Mouse (Mus musculus): ENCODE measurements at regions not wholly inside any gene's neighbourhood (a gene's known extent, or its start where the extent isn't known, plus 50 kb on each side); places are given as distances from the start of the nearest gene placed in this dataset.

GRCm38 (mm10) chr14:24616306-24617125, 129.6 kb downstream of the Rps24 start:
- ATAC-seq (ENCODE audit: insufficient number of reproducible peaks, low FRiP score, low TSS enrichment, low read depth), result no peak
- Histone ChIP-seq H3K4me2 (ENCODE audit: low read depth, severe bottlenecking) (no peak overlapping the region), H3K27me3 (ENCODE audit: control insufficient read depth, insufficient read depth, low read length) (no peaks in the 10 kb centered on the region), H3K27ac (replicated peaks; ENCODE audit: low read depth, low read length) (no peak overlapping the region), H3K4me1 (ENCODE audit: control insufficient read depth, insufficient read depth, low read length) (no peaks in the 10 kb centered on the region), H3K9me3 (ENCODE audit: control insufficient read depth, low read length) (no peaks in the 10 kb centered on the region), H3K36me3 (ENCODE audit: control insufficient read depth, insufficient read depth, low read length) (no peaks in the 10 kb centered on the region), H3K4me3 (ENCODE audit: low read depth, low read length) (no peak overlapping the region), H3K9ac (ENCODE audit: low read length) (no peak overlapping the region)
- no peak for DNase-seq (ENCODE audit: low spot score)
- 77% methylated on average over 10 of the region's 10 CpGs for WGBS

- DNase-seq (ENCODE audit: low spot score) (no peak), ATAC-seq (ENCODE audit: insufficient number of reproducible peaks, low FRiP score, low TSS enrichment, low read depth) (no peak)
- H3K4me3 ChIP-seq (ENCODE audit: low read depth, low read length), result no peak overlapping the region
- 65% methylated on average over 3 of the region's 3 CpGs for WGBS
- no peaks in the 10 kb centered on the region for H3K9me3 ChIP-seq (ENCODE audit: control insufficient read depth, low read length)
- no peaks in the 10 kb centered on the region for H3K4me1 ChIP-seq (ENCODE audit: control insufficient read depth, insufficient read depth, low read length)
- no peak overlapping the region for H3K4me2 ChIP-seq (ENCODE audit: low read depth, severe bottlenecking)
- H3K27me3 ChIP-seq (ENCODE audit: control insufficient read depth, insufficient read depth, low read length), result no peaks in the 10 kb centered on the region
- H3K36me3 ChIP-seq (ENCODE audit: control insufficient read depth, insufficient read depth, low read length), result no peaks in the 10 kb centered on the region
- H3K27ac ChIP-seq (replicated peaks; ENCODE audit: low read depth, low read length), result no peak overlapping the region
- no peak overlapping the region for H3K9ac ChIP-seq (ENCODE audit: low read length)
Measured at GRCm38 (mm10) chr14:24617126-24617375, 130.1 kb downstream of the Rps24 start.

- no peaks in the 10 kb centered on the region for H3K4me1 ChIP-seq (ENCODE audit: control insufficient read depth, insufficient read depth, low read length)
- DNase-seq (ENCODE audit: low spot score) (no peak), ATAC-seq (ENCODE audit: insufficient number of reproducible peaks, low FRiP score, low TSS enrichment, low read depth) (no peak)
- no peak overlapping the region for H3K27ac ChIP-seq (replicated peaks; ENCODE audit: low read depth, low read length)
- no peaks in the 10 kb centered on the region for H3K9me3 ChIP-seq (ENCODE audit: control insufficient read depth, low read length)
- 72% methylated on average over 10 of the region's 10 CpGs for WGBS
- H3K4me2 ChIP-seq (ENCODE audit: low read depth, severe bottlenecking), result no peak overlapping the region
- no peaks in the 10 kb centered on the region for H3K36me3 ChIP-seq (ENCODE audit: control insufficient read depth, insufficient read depth, low read length)
- H3K9ac ChIP-seq (ENCODE audit: low read length), result no peak overlapping the region
- H3K4me3 ChIP-seq (ENCODE audit: low read depth, low read length), result no peak overlapping the region
- H3K27me3 ChIP-seq (ENCODE audit: control insufficient read depth, insufficient read depth, low read length), result no peaks in the 10 kb centered on the region
Measured at GRCm38 (mm10) chr14:24617393-24617861, 130.5 kb downstream of the Rps24 start.

- Histone ChIP-seq H3K4me2 (ENCODE audit: low read depth, severe bottlenecking) (no peak overlapping the region), H3K4me3 (ENCODE audit: low read depth, low read length) (no peak overlapping the region), H3K4me1 (ENCODE audit: control insufficient read depth, insufficient read depth, low read length) (no peaks in the 10 kb centered on the region), H3K27me3 (ENCODE audit: control insufficient read depth, insufficient read depth, low read length) (no peaks in the 10 kb centered on the region), H3K9me3 (ENCODE audit: control insufficient read depth, low read length) (no peaks in the 10 kb centered on the region), H3K27ac (replicated peaks; ENCODE audit: low read depth, low read length) (no peak overlapping the region), H3K36me3 (ENCODE audit: control insufficient read depth, insufficient read depth, low read length) (no peaks in the 10 kb centered on the region), H3K9ac (ENCODE audit: low read length) (no peak overlapping the region)
- no peak for DNase-seq (ENCODE audit: low spot score)
- no peak for ATAC-seq (ENCODE audit: insufficient number of reproducible peaks, low FRiP score, low TSS enrichment, low read depth)
- WGBS, result 69% methylated on average over 16 of the region's 16 CpGs
Measured at GRCm38 (mm10) chr14:24618226-24619038, 131.5 kb downstream of the Rps24 start.

- Histone ChIP-seq H3K4me3 (ENCODE audit: low read depth, low read length) (no peak overlapping the region), H3K27ac (replicated peaks; ENCODE audit: low read depth, low read length) (no peak overlapping the region), H3K27me3 (ENCODE audit: control insufficient read depth, insufficient read depth, low read length) (no peaks in the 10 kb centered on the region), H3K4me1 (ENCODE audit: control insufficient read depth, insufficient read depth, low read length) (no peaks in the 10 kb centered on the region), H3K4me2 (ENCODE audit: low read depth, severe bottlenecking) (no peak overlapping the region), H3K9me3 (ENCODE audit: control insufficient read depth, low read length) (no peaks in the 10 kb centered on the region), H3K36me3 (ENCODE audit: control insufficient read depth, insufficient read depth, low read length) (no peaks in the 10 kb centered on the region), H3K9ac (ENCODE audit: low read length) (no peak overlapping the region)
- DNase-seq (ENCODE audit: low spot score) (no peak), ATAC-seq (ENCODE audit: insufficient number of reproducible peaks, low FRiP score, low TSS enrichment, low read depth) (no peak)
- 90% methylated on average over 1 of the region's 1 CpGs for WGBS
Measured at GRCm38 (mm10) chr14:24631994-24632393, 145.1 kb downstream of the Rps24 start.

GRCm38 (mm10) chr14:24641853-24642252, 154.9 kb downstream of the Rps24 start:
- Histone ChIP-seq H3K27me3 (ENCODE audit: control insufficient read depth, insufficient read depth, low read length) (no peaks in the 10 kb centered on the region), H3K9me3 (ENCODE audit: control insufficient read depth, low read length) (no peaks in the 10 kb centered on the region), H3K4me3 (ENCODE audit: low read depth, low read length) (no peak overlapping the region), H3K9ac (ENCODE audit: low read length) (no peak overlapping the region), H3K36me3 (ENCODE audit: control insufficient read depth, insufficient read depth, low read length) (no peaks in the 10 kb centered on the region), H3K4me1 (ENCODE audit: control insufficient read depth, insufficient read depth, low read length) (peaks cover 6% of the 10 kb centered on the region; the same call in 1 of the 2 replicates), H3K27ac (replicated peaks; ENCODE audit: low read depth, low read length) (no peak overlapping the region), H3K4me2 (ENCODE audit: low read depth, severe bottlenecking) (no peak overlapping the region)
- DNase-seq (ENCODE audit: low spot score), result no peak
- ATAC-seq (ENCODE audit: insufficient number of reproducible peaks, low FRiP score, low TSS enrichment, low read depth), result no peak
- WGBS, result 65% methylated on average over 5 of the region's 5 CpGs

GRCm38 (mm10) chr14:24644117-24644808, 157.3 kb downstream of the Rps24 start:
- 45% methylated on average over 6 of the region's 6 CpGs for WGBS
- Histone ChIP-seq H3K4me1 (ENCODE audit: control insufficient read depth, insufficient read depth, low read length) (peaks cover 6% of the 10 kb centered on the region; the same call in 1 of the 2 replicates), H3K4me2 (ENCODE audit: low read depth, severe bottlenecking) (no peak overlapping the region), H3K4me3 (ENCODE audit: low read depth, low read length) (no peak overlapping the region), H3K27me3 (ENCODE audit: control insufficient read depth, insufficient read depth, low read length) (no peaks in the 10 kb centered on the region), H3K27ac (replicated peaks; ENCODE audit: low read depth, low read length) (no peak overlapping the region), H3K36me3 (ENCODE audit: control insufficient read depth, insufficient read depth, low read length) (no peaks in the 10 kb centered on the region), H3K9me3 (ENCODE audit: control insufficient read depth, low read length) (no peaks in the 10 kb centered on the region), H3K9ac (ENCODE audit: low read length) (no peak overlapping the region)
- no peak for ATAC-seq (ENCODE audit: insufficient number of reproducible peaks, low FRiP score, low TSS enrichment, low read depth)
- no peak for DNase-seq (ENCODE audit: low spot score)

GRCm38 (mm10) chr14:24646239-24646848, 159.4 kb downstream of the Rps24 start:
- ATAC-seq (ENCODE audit: insufficient number of reproducible peaks, low FRiP score, low TSS enrichment, low read depth) (no peak), DNase-seq (ENCODE audit: low spot score) (peak; percentile 30)
- Histone ChIP-seq H3K27ac (replicated peaks; ENCODE audit: low read depth, low read length) (no peak overlapping the region), H3K4me3 (ENCODE audit: low read depth, low read length) (no peak overlapping the region), H3K4me1 (ENCODE audit: control insufficient read depth, insufficient read depth, low read length) (peaks cover 6% of the 10 kb centered on the region; the same call in 1 of the 2 replicates), H3K36me3 (ENCODE audit: control insufficient read depth, insufficient read depth, low read length) (no peaks in the 10 kb centered on the region), H3K9me3 (ENCODE audit: control insufficient read depth, low read length) (no peaks in the 10 kb centered on the region), H3K4me2 (ENCODE audit: low read depth, severe bottlenecking) (no peak overlapping the region), H3K27me3 (ENCODE audit: control insufficient read depth, insufficient read depth, low read length) (no peaks in the 10 kb centered on the region), H3K9ac (ENCODE audit: low read length) (no peak overlapping the region)
- WGBS, result 87% methylated on average over 6 of the region's 6 CpGs
